In the genomic region with DNA sequence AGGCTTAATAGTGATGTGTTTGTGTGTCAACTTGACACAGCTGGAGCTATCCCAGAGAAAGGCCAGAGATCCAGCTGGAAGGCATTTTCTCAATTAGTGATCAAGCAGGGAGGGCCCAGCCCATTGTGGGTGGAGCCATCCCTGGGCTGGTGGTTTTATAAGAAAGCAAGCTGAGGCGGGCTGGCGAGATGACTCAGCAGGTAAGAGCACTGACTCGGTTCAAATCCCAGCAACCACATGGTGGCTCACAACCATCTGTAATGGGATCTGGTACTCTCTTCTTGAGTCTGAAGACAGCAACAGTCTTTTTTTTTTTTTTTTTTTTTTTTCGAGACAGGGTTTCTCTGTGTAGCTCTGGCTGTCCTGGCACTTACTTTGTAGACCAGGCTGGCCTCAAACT, we compare ENCODE assay signal across 7 mouse cellular contexts. TPM values are rescaled to one million over a fixed set of nuclear protein-coding genes. Genes with fewer than 3 reads are reported as not detected.
A peak's percentile ranks its signal among the peaks of the same experiment; 100 is the strongest.
DNase-seq lines count a peak whose midpoint lies in the region; ATAC-seq and TF ChIP-seq lines count a peak whose summit lies in the region.
"Not testable (repeated sequence)": the region's sequence is repeated elsewhere in the genome, so short reads cannot be mapped to it uniquely, and the experiment has no call there.

No protein-coding gene starts in this region.

- not testable (repeated sequence) for H3K4me3 ChIP-seq in C2C12 (ENCODE audit: insufficient read depth, poor library complexity, severe bottlenecking); liver, embryonic 13.5 days (replicated peaks)

- peaks cover 69% of the 10 kb centered on the region for H3K4me1 ChIP-seq in liver, embryonic 13.5 days (replicated peaks)

- H3K27me3 ChIP-seq in C2C12 (ENCODE audit: control insufficient read depth, insufficient read depth, insufficient read length); liver, embryonic 13.5 days: not testable (repeated sequence)

- H3K9ac ChIP-seq in liver, embryonic 13.5 days: not testable (repeated sequence)

- not testable (repeated sequence) for H3K9me3 ChIP-seq in liver, embryonic 13.5 days (replicated peaks)

- not testable (repeated sequence) for H3K27ac ChIP-seq in liver, embryonic 13.5 days

- H3K4me2 ChIP-seq in liver, embryonic 13.5 days: 0 out of 2 replicates have a peak overlapping the region, but pooled peaks have one; percentile 0

- peaks cover 100% of the 10 kb centered on the region for H3K79me2 ChIP-seq in C2C12 (ENCODE audit: control insufficient read depth, insufficient read depth)

- not testable (repeated sequence) for H3ac ChIP-seq in C2C12 (ENCODE audit: control insufficient read depth, insufficient read length, low read depth)

- peak; percentile 83 for ATAC-seq in liver, embryonic 13.5 days (ENCODE audit: low read depth)

- H3K79me3 ChIP-seq in C2C12 (ENCODE audit: low read depth): peaks cover 71% of the 10 kb centered on the region

- H3K36me3 ChIP-seq in C2C12 (ENCODE audit: control insufficient read depth, insufficient read depth); liver, embryonic 13.5 days: not testable (repeated sequence)

- WGBS in liver, embryonic 13.5 days (ENCODE audit: insufficient replicate concordance): 21% methylated on average over 4 of the region's 4 CpGs

- DNase-seq in NIH3T3 (ENCODE audit: low read depth): peak; percentile 97
- peak; percentile 62 for DNase-seq in embryo, embryonic 10 days (ENCODE audit: low spot score)
- DNase-seq in forelimb bud, embryonic 11.5 days (ENCODE audit: low read depth, low spot score): peak; percentile 54
- DNase-seq in kidney, adult 9 months: peak; percentile 48
- peak; percentile 80 for DNase-seq in liver, embryonic 13.5 days
- peak; percentile 25 for DNase-seq in lung, postnatal 14 days

- TF ChIP-seq CTCF in C2C12 (IDR thresholded peaks at IDR 0.05; ENCODE audit: control insufficient read depth, insufficient read depth, insufficient read length): not testable (repeated sequence)

TF ChIP-seq in C2C12, 6 proteins besides CTCF, POLR2A, EP300 and RAD21:
- TF ChIP-seq MAX (IDR thresholded peaks at IDR 0.05) (peak; percentile 50), FOSL1 (IDR thresholded peaks at IDR 0.05; ENCODE audit: insufficient read depth, low read length, poor library complexity, severe bottlenecking) (peak; percentile 31)

RNA-seq across cellular contexts. Expression of a gene that starts 58.8 kb away (rescaled TPM):
- polyA plus RNA-seq in C2C12 (2012; fragmentation: generic; extraction: Trizol): 34.8 TPM
- 4.9 and 5.1 TPM in 2 replicates for polyA plus RNA-seq in liver, embryonic 13.5 days (2015; fragmentation: Nextera tagmentation; extraction: Ambion mirVana)

Comparison
In these comparisons a context has a peak if more than half of its experiments do, and no peak if none do; other contexts are left out.
1. DNase-seq: peak in every context shown above with its lines; median percentile 97 in NIH3T3; 80 in liver, embryonic 13.5 days; 62 in embryo, embryonic 10 days; 54 in forelimb bud, embryonic 11.5 days; 48 in kidney, adult 9 months; 25 in lung, postnatal 14 days.